Mouse (Mus musculus) heart, embryonic 14.5 days (tissue): ENCODE measurements around the gene Cyb5rl. TPM values are rescaled to one million over a fixed set of nuclear protein-coding genes. Genes with fewer than 3 reads are reported as not detected.
"Not testable (repeated sequence)": the region's sequence is repeated elsewhere in the genome, so short reads cannot be mapped to it uniquely, and the experiment has no call there.

Source experiments
- ATAC-seq: fragments of 200-750 bp; cut with Nextera tagmentation; 2 replicates; pipeline ENCODE4 v1.8.0; 2017; ENCODE audit warnings: low read depth, moderate TSS enrichment; ENCODE audit not compliant: insufficient number of reproducible peaks, insufficient read depth, low FRiP score
- H3K27ac ChIP-seq, 2 experiments: fragments of 200-500 bp in 1 of 2; fragments of 300-500 bp in 1 of 2; sonication (generic) in 1 of 2; replicated peaks in 1 of 2; 2 replicates each; pipeline ENCODE4 v1.5.1; 2012 to 2014; ENCODE audit warnings: low read depth in 2 of 2, low read length in 2 of 2, control low read depth in 1 of 2, mild to moderate bottlenecking in 1 of 2, mixed read lengths in 1 of 2; ENCODE audit not compliant: control insufficient read depth in 1 of 2, insufficient read depth in 1 of 2
- H3K27me3 ChIP-seq: fragments of 300-500 bp; sonication (generic); 2 replicates; pipeline ENCODE4 v1.6.1; 2014; ENCODE audit warnings: mild to moderate bottlenecking, low read length, control low read depth; ENCODE audit not compliant: control insufficient read depth, insufficient read depth
- H3K36me3 ChIP-seq: fragments of 300-500 bp; sonication (generic); 2 replicates; pipeline ENCODE4 v1.6.1; 2014; ENCODE audit warnings: mild to moderate bottlenecking, control low read depth, low read length, mixed read lengths; ENCODE audit not compliant: control insufficient read depth, insufficient read depth
- H3K4me1 ChIP-seq, 2 experiments: fragments of 200-500 bp in 1 of 2; fragments of 300-500 bp in 1 of 2; sonication (generic) in 1 of 2; 2 replicates each; pipeline ENCODE4 v1.6.1; 2012 to 2014; ENCODE audit warnings: low read length in 2 of 2, control low read depth in 1 of 2, mixed read lengths in 1 of 2; ENCODE audit not compliant: control insufficient read depth in 2 of 2, insufficient read depth in 2 of 2
- H3K4me2 ChIP-seq: fragments of 300-500 bp; sonication (generic); 2 replicates; pipeline ENCODE4 v1.6.1; 2014; ENCODE audit warnings: mild to moderate bottlenecking, low read length
- H3K4me3 ChIP-seq, 2 experiments: fragments of 200-500 bp in 1 of 2; fragments of 300-500 bp in 1 of 2; sonication (generic) in 1 of 2; 2 replicates each; pipeline ENCODE4 v1.5.1; 2012 to 2014; ENCODE audit warnings: low read length in 2 of 2, mild to moderate bottlenecking in 2 of 2, control low read depth in 1 of 2, low read depth in 1 of 2, moderate library complexity in 1 of 2; ENCODE audit not compliant: control insufficient read depth in 1 of 2, insufficient read depth in 1 of 2
- H3K9ac ChIP-seq: fragments of 300-500 bp; sonication (generic); 2 replicates; pipeline ENCODE4 v1.6.1; 2014; ENCODE audit warnings: mild to moderate bottlenecking, low read length
- H3K9me3 ChIP-seq: fragments of 300-500 bp; sonication (generic); 2 replicates; pipeline ENCODE4 v1.6.1; 2016; ENCODE audit warnings: low read length, control low read depth; ENCODE audit not compliant: control insufficient read depth
- WGBS: fragments of 180-500 bp; shearing (Covaris S2); extraction: QIAGEN DNeasy Blood & Tissue Kit; methylation state at CpG from one replicate; pipeline ENCODE4 v1.1.7; 2014; 5-methylcytosine and 5-hydroxymethylcytosine counted together
- polyA plus RNA-seq: library from polyadenylated mRNA; unstranded; fragments of >200 nt; fragmentation: Nextera tagmentation; extraction: Ambion mirVana; gene quantifications from 2 replicates; pipeline ENCODE4 v1.2.1, GENCODE M21; 2014

Cyb5rl gene
- polyA plus RNA-seq, 1 experiment from 2014 or later, result 5.1 TPM

GRCm38 (mm10) chr4:107109181-107109580 is 42.4 kb downstream of the Cyb5rl start:
- not testable (repeated sequence) for H3K9ac ChIP-seq, H3K27ac ChIP-seq, H3K27me3 ChIP-seq, H3K4me2 ChIP-seq, H3K9me3 ChIP-seq, H3K4me3 ChIP-seq, H3K36me3 ChIP-seq, ATAC-seq, H3K4me1 ChIP-seq
- WGBS, result 87% methylated on average over 6 of the region's 6 CpGs

- ATAC-seq, result no peak
- no peaks in the 10 kb centered on the region for H3K36me3 ChIP-seq
- no peak overlapping the region for H3K27ac ChIP-seq
- H3K4me3 ChIP-seq, result no peak overlapping the region
- no peaks in the 10 kb centered on the region for H3K27me3 ChIP-seq
- no peaks in the 10 kb centered on the region for H3K4me1 ChIP-seq
- H3K4me2 ChIP-seq, result no peak overlapping the region
- H3K9me3 ChIP-seq, result no peaks in the 10 kb centered on the region
- WGBS, result 49% methylated on average over 8 of the region's 8 CpGs
- no peak overlapping the region for H3K9ac ChIP-seq
Measured at GRCm38 (mm10) chr4:107114278-107114677, 47.5 kb downstream of the Cyb5rl start.

GRCm38 (mm10) chr4:107117741-107118385 is 51.1 kb downstream of the Cyb5rl start:
- no peaks in the 10 kb centered on the region for H3K36me3 ChIP-seq
- 81% methylated on average over 2 of the region's 2 CpGs for WGBS

GRCm38 (mm10) chr4:107119056-107119455 is 52.3 kb downstream of the Cyb5rl start:
- no peak for ATAC-seq

More at GRCm38 (mm10) chr4:107117741-107118385, 51.1 kb downstream of the Cyb5rl start:
- Histone ChIP-seq H3K9ac (no peak overlapping the region), H3K4me3 (no peak overlapping the region), H3K4me1 (no peaks in the 10 kb centered on the region), H3K4me2 (no peak overlapping the region), H3K27me3 (no peaks in the 10 kb centered on the region), H3K9me3 (no peaks in the 10 kb centered on the region), H3K27ac (no peak overlapping the region)
- no peak for ATAC-seq

GRCm38 (mm10) chr4:107120676-107121075 is 53.9 kb downstream of the Cyb5rl start:
- no peak for ATAC-seq

More at GRCm38 (mm10) chr4:107119056-107119455, 52.3 kb downstream of the Cyb5rl start:
- no peak overlapping the region for H3K27ac ChIP-seq
- H3K27me3 ChIP-seq, result no peaks in the 10 kb centered on the region
- no peak overlapping the region for H3K4me2 ChIP-seq
- H3K36me3 ChIP-seq, result no peaks in the 10 kb centered on the region
- no peak overlapping the region for H3K9ac ChIP-seq
- no peaks in the 10 kb centered on the region for H3K9me3 ChIP-seq
- no peaks in the 10 kb centered on the region for H3K4me1 ChIP-seq
- H3K4me3 ChIP-seq, result no peak overlapping the region
- WGBS, result 53% methylated on average over 4 of the region's 4 CpGs

GRCm38 (mm10) chr4:107121165-107121943 is 54.6 kb downstream of the Cyb5rl start:
- H3K9me3 ChIP-seq, result no peaks in the 10 kb centered on the region
- H3K36me3 ChIP-seq, result no peaks in the 10 kb centered on the region
- 57% methylated on average over 12 of the region's 12 CpGs for WGBS
- no peak overlapping the region for H3K27ac ChIP-seq
- H3K4me1 ChIP-seq, result no peaks in the 10 kb centered on the region
- no peak for ATAC-seq
- no peak overlapping the region for H3K4me3 ChIP-seq
- H3K9ac ChIP-seq, result no peak overlapping the region
- H3K27me3 ChIP-seq, result peaks cover 7% of the 10 kb centered on the region; the same call in 1 of the 2 replicates
- no peak overlapping the region for H3K4me2 ChIP-seq

More at GRCm38 (mm10) chr4:107120676-107121075, 53.9 kb downstream of the Cyb5rl start:
- Histone ChIP-seq H3K9me3 (no peaks in the 10 kb centered on the region), H3K27me3 (peaks cover 3% of the 10 kb centered on the region; the same call in 1 of the 2 replicates), H3K4me3 (no peak overlapping the region), H3K27ac (no peak overlapping the region), H3K36me3 (no peaks in the 10 kb centered on the region), H3K9ac (no peak overlapping the region), H3K4me2 (no peak overlapping the region), H3K4me1 (no peaks in the 10 kb centered on the region)
- WGBS, result 84% methylated on average over 6 of the region's 6 CpGs

- H3K36me3 ChIP-seq, result no peaks in the 10 kb centered on the region
- H3K4me2 ChIP-seq, result no peak overlapping the region
- H3K9me3 ChIP-seq, result no peaks in the 10 kb centered on the region
- H3K27me3 ChIP-seq, result peaks cover 11% of the 10 kb centered on the region; the same call in 1 of the 2 replicates
- peaks cover 0 to 1% of the 10 kb centered on the region in 2 experiments; a peak in 1 of 4 replicates for H3K4me1 ChIP-seq
- H3K27ac ChIP-seq, result no peak overlapping the region
- no peak overlapping the region for H3K9ac ChIP-seq
- no peak overlapping the region for H3K4me3 ChIP-seq
- ATAC-seq, result no peak
- WGBS, result 49% methylated on average over 7 of the region's 7 CpGs
Measured at GRCm38 (mm10) chr4:107124376-107124775, 57.6 kb downstream of the Cyb5rl start.
